Mouse (Mus musculus): ENCODE data around the gene Fmo1. TPM values are rescaled to one million over a fixed set of nuclear protein-coding genes. Genes with fewer than 3 reads are reported as not detected.

Gene Fmo1
- total RNA-seq, 1 experiment = 0.36 TPM

DNA sequence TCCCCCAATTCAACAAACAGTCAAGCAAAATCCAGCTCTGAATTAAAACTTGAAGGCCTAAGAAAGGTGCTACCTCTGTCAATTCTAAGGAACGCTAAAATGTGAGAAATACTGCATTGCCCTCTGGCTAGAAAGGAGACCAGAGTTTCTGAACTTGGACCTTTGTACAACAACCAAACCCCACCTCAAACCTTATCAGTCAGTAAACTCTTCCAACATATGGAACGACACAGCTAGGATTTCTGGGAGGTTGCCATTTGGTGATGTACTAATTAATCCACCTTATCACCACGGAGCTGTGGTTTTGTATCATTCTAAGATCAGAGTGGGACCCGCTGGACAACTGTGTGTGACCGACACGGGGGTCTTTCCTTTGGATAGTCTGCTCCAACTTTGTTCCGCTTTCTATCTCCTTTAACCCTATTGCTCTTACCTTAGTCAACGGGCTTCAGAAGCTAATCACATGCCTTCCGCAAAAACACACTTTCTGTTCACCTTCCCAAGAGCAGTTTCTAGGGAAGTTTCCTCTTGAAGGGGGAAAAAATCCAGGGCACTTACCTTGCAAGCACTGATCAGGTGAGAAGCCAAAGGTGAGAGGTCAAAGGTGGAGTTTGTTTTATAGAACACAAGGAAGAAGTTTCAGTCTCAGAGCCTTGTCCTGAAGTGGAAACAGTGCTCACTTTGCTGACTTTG, 53.1 kb downstream of the Fmo1 start:
- TF ChIP-seq ZNF384 (IDR thresholded peaks at IDR 0.05; ENCODE audit: low read depth, low read length) (no peak), ZC3H11A (IDR thresholded peaks at IDR 0.05; ENCODE audit: borderline replicate concordance, low read depth, low read length) (no peak), CHD2 (IDR thresholded peaks at IDR 0.05; ENCODE audit: low read depth, low read length) (no peak), HCFC1 (IDR thresholded peaks at IDR 0.05; ENCODE audit: borderline replicate concordance, insufficient read depth, low read length) (no peak), MAFK (IDR thresholded peaks at IDR 0.05; ENCODE audit: insufficient read depth, low read depth, low read length) (no peak)
- in situ Hi-C loops (cut with MboI; ENCODE audit: low sequenced_read_pairs in 2 of 2, unreplicated experiment in 2 of 2) = no loop called here
- DNase-seq (ENCODE audit: low read depth, low spot score) = no peak
- no peaks in the 10 kb centered on the region for H3K9me3 ChIP-seq (ENCODE audit: control insufficient read depth, insufficient read depth, low read depth, low read length)
- no peak overlapping the region for H3K4me3 ChIP-seq (ENCODE audit: insufficient read depth in 1 of 2, low read depth in 1 of 2, low read length in 2 of 2, poor library complexity in 1 of 2, severe bottlenecking in 1 of 2)
- no peak overlapping the region for H3K27ac ChIP-seq (ENCODE audit: insufficient read depth, low read depth, low read length, poor library complexity, severe bottlenecking)
- H3K36me3 ChIP-seq (ENCODE audit: control insufficient read depth, insufficient read depth, low read length, poor library complexity, severe bottlenecking) = no peaks in the 10 kb centered on the region
- no peak overlapping the region for H3K9ac ChIP-seq (ENCODE audit: insufficient read depth, low read depth, low read length, poor library complexity, severe bottlenecking)
- H3K4me1 ChIP-seq (ENCODE audit: control insufficient read depth in 2 of 2, insufficient read depth in 2 of 2, low read length in 2 of 2, poor library complexity in 1 of 2) = no peaks in the 10 kb centered on the region

DNA sequence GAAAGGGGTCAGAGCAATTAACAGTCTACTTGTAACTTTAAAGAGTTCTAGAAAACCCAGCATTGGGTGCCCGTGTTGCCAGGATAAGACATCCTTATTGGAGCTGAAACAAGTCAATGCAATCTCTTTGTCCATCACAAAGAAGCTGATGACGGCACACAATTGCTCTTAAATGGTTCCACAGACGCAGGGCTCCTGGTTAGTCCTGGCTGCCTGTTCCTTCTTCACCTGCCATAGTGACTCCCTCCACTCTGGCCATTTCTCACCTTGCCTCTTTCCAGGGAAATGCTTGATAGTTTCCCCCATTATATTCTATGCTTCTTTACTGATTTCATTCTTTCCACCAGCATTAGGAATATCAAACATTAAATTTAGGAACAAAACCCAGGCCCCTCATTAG, 57.9 kb downstream of the Fmo1 start:
- H3K9me3 ChIP-seq (ENCODE audit: control insufficient read depth, insufficient read depth, low read depth, low read length) = no peaks in the 10 kb centered on the region
- H3K4me1 ChIP-seq (ENCODE audit: control insufficient read depth in 2 of 2, insufficient read depth in 2 of 2, low read length in 2 of 2, poor library complexity in 1 of 2) = no peaks in the 10 kb centered on the region
- no peak overlapping the region for H3K4me3 ChIP-seq (ENCODE audit: insufficient read depth in 1 of 2, low read depth in 1 of 2, low read length in 2 of 2, poor library complexity in 1 of 2, severe bottlenecking in 1 of 2)
- no peak for TF ChIP-seq HCFC1 (IDR thresholded peaks at IDR 0.05; ENCODE audit: borderline replicate concordance, insufficient read depth, low read length)
- no peak for TF ChIP-seq ZC3H11A (IDR thresholded peaks at IDR 0.05; ENCODE audit: borderline replicate concordance, low read depth, low read length)
- TF ChIP-seq ZNF384 (IDR thresholded peaks at IDR 0.05; ENCODE audit: low read depth, low read length) = no peak
- TF ChIP-seq MAFK (IDR thresholded peaks at IDR 0.05; ENCODE audit: insufficient read depth, low read depth, low read length) = no peak
- no peak for TF ChIP-seq CHD2 (IDR thresholded peaks at IDR 0.05; ENCODE audit: low read depth, low read length)
- no peaks in the 10 kb centered on the region for H3K36me3 ChIP-seq (ENCODE audit: control insufficient read depth, insufficient read depth, low read length, poor library complexity, severe bottlenecking)
- in situ Hi-C loops (cut with MboI; ENCODE audit: low sequenced_read_pairs in 2 of 2, unreplicated experiment in 2 of 2) = no loop called here
- H3K9ac ChIP-seq (ENCODE audit: insufficient read depth, low read depth, low read length, poor library complexity, severe bottlenecking) = no peak overlapping the region
- DNase-seq (ENCODE audit: low read depth, low spot score) = no peak
- H3K27ac ChIP-seq (ENCODE audit: insufficient read depth, low read depth, low read length, poor library complexity, severe bottlenecking) = no peak overlapping the region

DNA sequence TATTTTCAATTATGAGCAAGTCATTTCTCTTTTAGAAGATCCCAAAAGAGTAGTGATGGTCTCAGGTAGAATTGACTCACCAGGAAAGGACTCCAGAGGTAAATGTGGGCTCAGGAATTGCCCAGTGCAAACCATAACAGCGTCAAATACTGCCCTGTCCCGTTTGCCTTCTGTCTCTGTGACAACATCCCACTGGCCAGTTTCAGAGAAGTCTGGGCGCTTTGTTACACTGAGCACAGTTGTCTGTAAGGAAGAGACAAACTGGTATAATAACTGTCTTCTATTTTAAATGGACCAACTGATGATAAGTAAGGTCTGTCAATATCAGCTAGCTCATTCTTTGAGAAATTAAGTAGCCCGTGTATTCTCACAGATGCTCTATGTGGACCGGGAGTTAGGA, 59.0 kb downstream of the Fmo1 start:
- Histone ChIP-seq H3K4me1 (ENCODE audit: control insufficient read depth in 2 of 2, insufficient read depth in 2 of 2, low read length in 2 of 2, poor library complexity in 1 of 2) (no peaks in the 10 kb centered on the region), H3K9me3 (ENCODE audit: control insufficient read depth, insufficient read depth, low read depth, low read length) (no peaks in the 10 kb centered on the region), H3K4me3 (ENCODE audit: insufficient read depth in 1 of 2, low read depth in 1 of 2, low read length in 2 of 2, poor library complexity in 1 of 2, severe bottlenecking in 1 of 2) (no peak overlapping the region), H3K9ac (ENCODE audit: insufficient read depth, low read depth, low read length, poor library complexity, severe bottlenecking) (no peak overlapping the region), H3K36me3 (ENCODE audit: control insufficient read depth, insufficient read depth, low read length, poor library complexity, severe bottlenecking) (no peaks in the 10 kb centered on the region), H3K27ac (ENCODE audit: insufficient read depth, low read depth, low read length, poor library complexity, severe bottlenecking) (no peak overlapping the region)
- no peak for TF ChIP-seq ZC3H11A (IDR thresholded peaks at IDR 0.05; ENCODE audit: borderline replicate concordance, low read depth, low read length)
- no peak for TF ChIP-seq HCFC1 (IDR thresholded peaks at IDR 0.05; ENCODE audit: borderline replicate concordance, insufficient read depth, low read length)
- TF ChIP-seq CHD2 (IDR thresholded peaks at IDR 0.05; ENCODE audit: low read depth, low read length) = no peak
- no peak for TF ChIP-seq ZNF384 (IDR thresholded peaks at IDR 0.05; ENCODE audit: low read depth, low read length)
- TF ChIP-seq MAFK (IDR thresholded peaks at IDR 0.05; ENCODE audit: insufficient read depth, low read depth, low read length) = no peak
- in situ Hi-C loops (cut with MboI; ENCODE audit: low sequenced_read_pairs in 2 of 2, unreplicated experiment in 2 of 2) = no loop called here
- no peak for DNase-seq (ENCODE audit: low read depth, low spot score)

DNA sequence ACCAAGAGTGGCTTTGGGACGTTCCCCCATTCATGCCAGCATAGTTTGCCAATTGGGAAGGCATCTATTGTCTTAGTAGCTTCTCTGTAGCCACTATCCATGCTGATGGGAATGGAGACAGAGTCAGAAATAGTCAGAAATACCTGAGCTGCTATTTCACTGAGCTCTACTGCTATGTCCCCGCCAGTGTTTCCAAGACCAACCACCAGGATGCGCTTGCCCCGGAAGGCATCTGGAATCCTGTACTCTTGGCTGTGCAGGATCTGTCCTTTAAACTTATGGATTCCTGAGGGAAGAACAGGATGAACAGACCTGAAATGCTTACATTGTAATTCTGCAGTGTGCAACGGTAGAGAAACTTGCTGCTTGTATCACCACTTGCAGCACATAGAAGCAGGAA, 61.4 kb downstream of the Fmo1 start:
- Histone ChIP-seq H3K9me3 (ENCODE audit: control insufficient read depth, insufficient read depth, low read depth, low read length) (no peaks in the 10 kb centered on the region), H3K9ac (ENCODE audit: insufficient read depth, low read depth, low read length, poor library complexity, severe bottlenecking) (no peak overlapping the region), H3K27ac (ENCODE audit: insufficient read depth, low read depth, low read length, poor library complexity, severe bottlenecking) (no peak overlapping the region), H3K4me1 (ENCODE audit: control insufficient read depth in 2 of 2, insufficient read depth in 2 of 2, low read length in 2 of 2, poor library complexity in 1 of 2) (no peaks in the 10 kb centered on the region), H3K36me3 (ENCODE audit: control insufficient read depth, insufficient read depth, low read length, poor library complexity, severe bottlenecking) (no peaks in the 10 kb centered on the region), H3K4me3 (ENCODE audit: insufficient read depth in 1 of 2, low read depth in 1 of 2, low read length in 2 of 2, poor library complexity in 1 of 2, severe bottlenecking in 1 of 2) (no peak overlapping the region)
- in situ Hi-C loops (cut with MboI; ENCODE audit: low sequenced_read_pairs in 2 of 2, unreplicated experiment in 2 of 2) = no loop called here
- TF ChIP-seq CHD2 (IDR thresholded peaks at IDR 0.05; ENCODE audit: low read depth, low read length) = no peak
- no peak for TF ChIP-seq ZNF384 (IDR thresholded peaks at IDR 0.05; ENCODE audit: low read depth, low read length)
- TF ChIP-seq HCFC1 (IDR thresholded peaks at IDR 0.05; ENCODE audit: borderline replicate concordance, insufficient read depth, low read length) = no peak
- TF ChIP-seq MAFK (IDR thresholded peaks at IDR 0.05; ENCODE audit: insufficient read depth, low read depth, low read length) = no peak
- TF ChIP-seq ZC3H11A (IDR thresholded peaks at IDR 0.05; ENCODE audit: borderline replicate concordance, low read depth, low read length) = no peak
- no peak for DNase-seq (ENCODE audit: low read depth, low spot score)

All from ES-E14 (cell line).